Mouse (Mus musculus) cerebellum, adult 2 months (tissue): ENCODE results near the gene Cdk5rap3.

Source experiments
- CTCF ChIP-seq: fragments of 200-500 bp; IDR thresholded peaks from 2 replicates; pipeline ENCODE4 v1.5.1; 2011; ENCODE audit warnings: low read depth, mild to moderate bottlenecking, control low read depth, low read length, moderate library complexity, borderline replicate concordance; ENCODE audit not compliant: insufficient read depth
- POLR2A ChIP-seq: fragments of 200-500 bp; IDR thresholded peaks from 2 replicates; pipeline ENCODE4 v1.6.1; 2011; ENCODE audit warnings: low read length, control low read depth, borderline replicate concordance; ENCODE audit not compliant: insufficient read depth

DNA sequence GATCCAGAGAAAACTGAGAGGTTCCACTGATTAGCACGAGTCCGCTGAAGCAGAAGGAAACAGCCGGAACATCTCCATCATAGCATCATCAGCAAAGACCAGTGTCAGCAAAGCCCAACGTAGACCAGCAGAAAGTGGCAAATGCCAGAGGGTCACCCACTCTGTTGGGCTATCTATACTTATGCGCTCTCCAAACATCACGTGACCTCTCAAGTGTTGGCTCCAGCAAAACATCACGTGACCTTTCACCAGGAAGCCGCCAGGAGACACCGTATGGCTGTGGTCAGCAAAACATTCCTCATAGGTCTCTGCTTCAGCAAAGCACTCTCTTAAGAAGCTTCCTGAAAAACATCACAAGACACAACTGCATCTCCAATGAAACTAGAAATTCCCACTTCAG lies 36.0 kb downstream of the Cdk5rap3 start:
- TF ChIP-seq CTCF (no peak), POLR2A (no peak)
